Mouse (Mus musculus): ENCODE measurements around the gene Mgat5b.

GRCm38 (mm10) chr11:116969498-116969897 lies 50.8 kb downstream of the Mgat5b start:
- no peak for TF ChIP-seq ZNF384 (IDR thresholded peaks at IDR 0.05; ENCODE audit: low read depth, low read length)
- no peak for TF ChIP-seq ZC3H11A (IDR thresholded peaks at IDR 0.05; ENCODE audit: borderline replicate concordance, low read depth, low read length)
- no peak for TF ChIP-seq CHD2 (IDR thresholded peaks at IDR 0.05; ENCODE audit: low read depth, low read length)

Data from ES-E14 (cell line).